Mouse (Mus musculus): ENCODE data around the gene 2010315B03Rik.

The 2010315B03Rik gene

DNA sequence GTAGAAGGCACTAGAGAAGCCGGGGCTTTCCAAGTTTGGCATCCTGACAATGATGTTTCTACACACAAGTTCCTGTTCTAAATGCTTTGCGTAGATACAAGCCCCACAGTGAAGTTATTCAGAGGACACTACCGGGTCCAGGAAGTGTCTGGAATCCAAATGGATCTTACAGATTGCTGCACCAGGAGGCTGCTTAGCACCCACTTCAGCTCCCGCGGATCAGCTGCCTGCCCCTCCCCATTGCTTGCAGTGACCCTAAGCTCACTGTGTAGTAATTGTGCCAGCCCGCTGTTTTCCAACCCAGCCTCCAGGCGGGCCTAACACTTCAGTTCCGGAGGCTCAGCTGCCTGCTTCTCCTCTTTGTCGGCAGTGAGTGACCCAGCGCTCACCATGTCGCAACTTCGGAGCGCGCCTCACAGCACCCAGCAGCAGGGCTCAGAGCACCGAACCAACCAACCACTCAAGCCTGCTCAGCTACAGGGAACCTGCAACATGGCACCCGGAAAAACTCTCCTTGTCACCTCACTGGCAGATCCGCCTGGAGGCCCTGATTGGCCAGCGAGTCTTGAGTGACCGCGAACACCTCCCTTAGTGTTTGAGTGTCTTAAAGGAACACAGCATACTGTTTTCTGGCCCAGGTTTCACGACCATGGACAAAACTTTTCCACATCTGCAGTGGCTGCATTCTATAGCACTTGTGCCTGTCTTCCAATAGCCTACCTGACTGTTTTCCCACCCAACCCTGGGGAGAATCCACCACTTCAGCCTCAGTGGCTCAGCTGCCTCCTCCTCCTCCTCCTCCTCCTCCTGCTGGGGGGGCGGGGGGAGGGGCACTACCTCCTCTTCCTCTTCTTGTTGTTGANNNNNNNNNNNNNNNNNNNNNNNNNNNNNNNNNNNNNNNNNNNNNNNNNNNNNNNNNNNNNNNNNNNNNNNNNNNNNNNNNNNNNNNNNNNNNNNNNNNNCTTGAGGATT lies at the start of gene 2010315B03Rik:
TSS of gene 2010315B03Rik (minus strand) at position 526 of the 972 bp plus-strand sequence.
- peak; percentile 89 to 91 for DNase-seq (ENCODE audit: low spot score in 2 of 2)

DNA sequence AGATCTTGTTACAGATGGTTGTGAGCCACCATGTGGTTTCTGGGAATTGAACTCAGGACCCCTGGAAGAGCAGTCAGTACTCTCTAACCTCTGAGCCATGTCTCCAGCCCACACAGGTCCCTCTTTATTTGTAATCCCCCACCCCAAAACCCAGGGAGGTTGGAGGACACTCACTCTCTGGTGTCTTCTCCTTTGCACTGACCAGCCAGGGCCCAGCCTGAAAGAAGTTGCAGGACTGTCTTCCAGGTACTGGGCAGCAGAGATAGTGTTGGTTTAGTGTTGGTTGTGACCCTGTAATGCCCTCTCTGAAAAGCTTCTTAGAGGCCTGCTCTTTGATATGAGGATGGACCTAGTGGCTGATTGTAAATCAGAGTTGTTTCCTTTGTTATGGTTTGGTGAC lies 994 bp downstream of the 2010315B03Rik start:
- no peak for DNase-seq (ENCODE audit: low spot score in 2 of 2)

DNA sequence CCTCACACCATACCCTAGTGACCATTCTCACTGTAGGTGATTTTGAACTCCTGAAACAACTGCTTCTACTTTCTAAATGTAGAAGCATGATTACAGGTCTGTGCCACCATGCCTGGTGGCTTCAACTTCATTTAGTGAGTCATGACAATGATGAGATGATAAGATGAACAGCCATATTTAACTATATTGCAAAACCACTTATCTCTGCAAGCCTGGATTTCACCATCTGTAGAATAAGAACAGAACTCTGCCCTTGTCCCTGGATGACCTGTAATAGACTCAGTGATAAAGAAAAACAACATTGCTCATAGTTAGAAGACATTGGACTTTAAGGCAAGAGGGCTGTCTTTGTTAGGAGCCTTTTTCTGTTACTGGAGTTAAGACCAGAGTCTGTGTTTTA lies 24.2 kb downstream of the 2010315B03Rik start:
- no peak for DNase-seq (ENCODE audit: low spot score in 2 of 2)

DNA sequence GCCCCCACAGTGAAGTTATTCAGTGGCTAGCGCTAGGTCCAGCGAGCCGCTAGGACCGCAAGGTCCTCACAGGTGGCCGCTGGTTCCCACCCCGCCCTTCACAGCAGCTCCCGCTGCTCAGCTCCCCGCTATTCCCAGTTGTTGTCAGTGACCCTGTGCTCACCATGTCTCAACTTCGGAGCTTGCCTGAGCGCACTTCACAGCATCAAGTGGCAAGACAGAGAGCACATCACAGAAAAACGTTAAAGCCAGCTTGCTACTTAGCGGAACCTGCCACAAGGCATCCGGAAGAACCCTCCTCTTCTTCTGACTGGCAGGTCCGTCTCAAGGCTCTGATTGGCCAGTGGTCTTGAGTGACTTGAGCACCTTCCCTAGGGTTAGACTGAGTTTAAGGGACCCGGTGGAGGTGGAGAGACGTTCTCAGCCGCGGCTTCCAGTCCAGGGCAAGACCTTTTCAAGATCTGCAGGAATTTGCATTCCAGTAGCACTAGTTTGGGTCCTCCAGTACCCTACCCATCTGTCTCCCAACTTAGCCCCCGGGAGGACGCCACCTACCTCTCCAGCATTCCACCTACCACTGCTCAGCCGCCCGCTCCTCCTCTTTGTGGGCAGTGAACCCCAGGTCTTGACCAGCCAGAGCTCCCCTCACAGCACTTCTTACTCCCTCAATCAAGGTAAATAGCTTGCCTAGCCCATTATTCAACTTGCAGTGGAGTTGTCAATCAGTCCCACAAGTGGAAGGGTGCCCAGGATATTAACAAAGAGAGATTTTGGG lies 30.4 kb downstream of the 2010315B03Rik start:
- DNase-seq (ENCODE audit: low spot score in 2 of 2), result peak; percentile 86

DNA sequence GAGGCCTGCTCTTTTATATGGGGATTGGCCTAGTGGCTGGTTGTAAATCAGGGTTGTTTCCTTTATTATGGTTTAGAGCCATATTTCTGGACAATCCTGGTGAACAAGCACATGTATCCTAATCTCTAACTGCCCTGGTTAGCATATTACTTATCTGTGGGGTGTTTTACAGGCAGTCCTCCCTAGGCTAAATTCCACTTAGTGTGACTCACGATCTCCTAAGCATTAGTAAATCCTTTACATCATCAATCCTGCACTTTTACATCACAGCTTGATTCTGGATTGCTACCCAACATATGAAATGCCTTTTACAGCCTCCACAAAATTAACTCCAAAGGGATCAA lies 31.1 kb downstream of the 2010315B03Rik start:
- no peak for DNase-seq (ENCODE audit: low spot score in 2 of 2)

DNA sequence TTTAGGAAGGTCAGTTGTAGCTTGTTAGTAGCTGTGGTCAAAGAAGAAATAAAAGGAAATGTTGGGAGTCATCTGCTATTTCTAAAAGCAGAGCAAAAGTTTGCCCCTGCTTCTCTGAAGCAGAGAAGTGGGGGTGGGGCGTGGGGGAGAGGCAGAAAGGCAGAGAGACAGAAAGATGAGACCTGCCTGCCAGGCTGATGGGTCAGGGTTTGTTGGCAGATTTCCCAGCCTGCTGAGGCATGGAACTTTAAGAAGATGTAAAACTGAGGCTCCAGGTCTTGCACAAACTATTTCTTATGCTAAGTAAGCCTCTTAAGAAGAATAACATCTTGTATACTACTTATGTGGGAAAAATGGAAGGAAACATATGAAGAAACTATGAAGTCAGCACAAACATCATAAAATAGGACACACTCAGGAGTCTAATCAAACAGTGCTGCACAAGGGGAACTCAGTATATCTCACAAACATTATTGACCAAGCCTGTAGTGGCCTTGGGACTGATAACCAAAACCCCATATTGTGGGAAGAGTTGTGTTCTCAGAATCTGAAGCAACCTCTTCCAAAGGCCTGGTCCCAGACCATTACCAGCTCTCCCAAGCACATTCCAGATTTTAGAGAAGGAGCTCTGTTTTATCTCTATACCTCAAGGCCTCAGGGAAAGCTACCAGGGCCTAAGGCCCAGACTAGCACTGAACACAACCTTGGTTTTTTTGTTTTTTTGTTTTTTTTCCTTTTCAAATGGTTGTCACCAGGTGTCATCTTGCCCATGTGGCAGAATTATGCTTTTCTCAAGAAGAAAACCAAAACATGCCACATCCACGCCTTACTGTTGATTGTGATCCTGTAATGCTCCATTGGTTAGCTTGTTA lies 31.7 kb downstream of the 2010315B03Rik start:
- no peak for DNase-seq (ENCODE audit: low spot score in 2 of 2)

DNA sequence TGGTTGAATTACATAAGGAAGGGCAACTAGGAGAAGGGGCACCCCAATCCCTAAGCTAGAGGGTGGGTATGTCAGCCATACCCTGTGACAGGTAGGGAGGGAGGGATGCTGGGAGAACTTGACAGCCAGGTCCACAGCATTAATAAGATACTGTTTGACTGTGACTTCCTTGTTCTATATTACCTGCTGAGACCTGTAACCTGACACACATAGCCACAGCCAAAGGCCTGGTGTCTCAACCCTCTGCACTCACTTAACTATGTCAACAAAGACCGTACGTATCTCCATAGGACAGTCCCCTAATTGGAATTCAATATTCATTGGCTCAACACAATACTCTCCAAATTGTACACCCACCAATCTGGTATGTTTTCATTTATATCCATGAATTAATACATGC lies 33.2 kb downstream of the 2010315B03Rik start:
- no peak for DNase-seq (ENCODE audit: low spot score in 2 of 2)

DNA sequence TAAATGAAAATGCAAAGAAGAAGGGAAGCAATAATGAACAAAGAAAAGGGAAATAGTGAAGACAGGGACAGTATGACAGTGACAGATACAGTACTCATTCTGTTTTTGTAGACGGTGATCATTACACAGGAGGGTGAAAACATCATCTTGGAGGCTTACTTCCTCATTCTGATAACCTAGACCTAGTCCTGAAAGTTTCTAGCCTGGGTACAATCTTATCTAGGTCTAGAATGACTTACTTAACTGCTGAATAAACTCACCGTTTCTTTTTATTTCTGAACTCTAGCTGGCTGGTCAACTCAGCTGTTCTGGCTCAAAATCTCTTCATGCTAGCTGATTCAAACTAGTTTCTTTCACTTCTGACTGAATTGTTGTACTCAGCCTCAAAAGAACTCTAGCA lies 37.4 kb downstream of the 2010315B03Rik start:
- no peak for DNase-seq (ENCODE audit: low spot score in 2 of 2)

DNA sequence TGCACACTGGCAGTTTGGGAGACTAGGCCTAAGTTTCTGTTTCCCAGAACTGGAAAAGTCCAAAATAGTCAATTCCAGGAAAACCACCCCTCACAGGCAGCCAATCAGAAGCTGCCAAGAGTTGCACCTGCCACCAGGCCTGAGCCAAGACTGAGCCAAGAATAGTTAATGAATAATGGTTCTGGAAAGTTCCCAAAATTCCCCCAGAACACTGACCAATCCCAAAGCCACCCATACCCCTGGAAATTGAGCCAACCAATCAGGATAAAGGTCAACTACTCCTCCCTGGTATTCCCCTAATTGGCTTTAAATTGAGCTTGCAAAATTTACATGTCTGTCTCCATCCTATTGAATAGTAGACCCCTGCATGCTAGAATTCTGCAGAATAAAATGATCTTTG lies 39.3 kb downstream of the 2010315B03Rik start:
- no peak for DNase-seq (ENCODE audit: low spot score in 2 of 2)

DNA sequence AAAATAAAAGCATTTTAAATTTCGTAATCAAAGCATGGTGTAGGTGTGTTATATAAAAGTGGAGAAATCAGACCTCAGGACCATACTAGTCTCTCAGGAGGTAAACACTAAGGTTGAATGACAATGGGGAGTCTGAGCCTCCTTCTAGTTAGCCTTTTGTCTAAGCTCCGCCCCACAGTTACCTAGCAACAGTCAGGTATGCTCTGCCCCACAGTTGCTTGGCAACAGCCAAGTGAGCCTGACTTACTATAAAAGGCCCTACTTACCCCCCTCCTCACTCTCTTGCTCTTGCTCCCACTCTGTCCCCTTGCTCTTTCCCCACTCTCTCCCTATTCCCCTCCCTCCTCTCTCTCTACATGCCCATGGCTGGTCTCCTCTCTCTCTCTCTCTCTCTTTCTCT lies 44.6 kb downstream of the 2010315B03Rik start:
- no peak for DNase-seq (ENCODE audit: low spot score in 2 of 2)

DNA sequence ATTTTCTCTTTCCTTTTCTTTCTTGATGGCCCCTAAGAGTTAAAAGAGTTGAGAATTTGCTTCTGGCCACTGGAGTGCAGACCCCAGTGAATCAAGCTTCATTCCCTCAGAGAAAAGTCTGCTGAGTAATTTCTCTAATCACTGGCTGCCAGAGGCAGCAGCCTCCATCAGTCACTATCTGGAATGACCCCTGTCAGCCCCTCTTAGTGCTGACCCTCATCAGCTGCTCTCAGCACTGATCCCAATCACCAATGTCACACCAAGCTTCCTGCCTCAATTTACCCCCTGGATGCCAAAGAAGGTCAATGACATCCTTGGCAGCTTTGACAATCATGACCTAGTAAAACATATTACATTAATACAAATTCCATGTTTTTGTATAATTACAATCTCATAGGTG lies 45.0 kb downstream of the 2010315B03Rik start:
- no peak for DNase-seq (ENCODE audit: low spot score in 2 of 2)

DNA sequence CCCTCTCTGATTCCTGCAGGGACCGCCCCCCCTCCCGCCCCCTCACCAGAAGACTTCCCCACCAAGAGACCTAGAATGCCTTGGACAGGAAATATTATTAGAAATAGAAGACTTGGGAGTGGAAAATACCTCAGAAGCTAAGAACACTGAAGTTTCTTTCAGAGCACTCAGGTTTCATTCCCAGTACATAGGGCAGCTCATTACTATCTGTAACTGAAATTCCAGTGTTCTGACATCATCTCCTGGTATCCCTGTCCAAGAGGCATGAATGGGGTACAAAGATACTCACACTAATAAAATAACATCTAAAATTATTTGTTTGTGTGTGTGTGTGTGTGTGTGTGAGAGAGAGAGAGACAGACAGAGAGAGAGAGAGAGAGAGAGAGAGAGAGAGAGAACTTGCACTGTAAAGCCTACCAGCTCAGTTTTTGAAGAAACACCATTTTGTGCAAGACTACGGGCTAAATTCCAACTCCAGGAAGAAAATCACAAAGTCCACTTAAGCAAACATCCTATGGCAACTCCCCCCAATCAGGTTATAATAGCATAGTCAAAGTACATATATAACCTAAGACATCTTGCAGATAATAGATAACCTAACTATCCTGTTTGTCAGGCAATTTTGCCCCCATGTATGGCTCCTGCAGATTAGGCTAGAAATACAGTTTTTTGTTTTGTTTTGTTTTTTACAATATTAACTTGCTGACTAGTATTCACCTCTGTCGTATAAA lies 49.3 kb downstream of the 2010315B03Rik start:
- DNase-seq (ENCODE audit: low spot score in 2 of 2), result no peak

DNA sequence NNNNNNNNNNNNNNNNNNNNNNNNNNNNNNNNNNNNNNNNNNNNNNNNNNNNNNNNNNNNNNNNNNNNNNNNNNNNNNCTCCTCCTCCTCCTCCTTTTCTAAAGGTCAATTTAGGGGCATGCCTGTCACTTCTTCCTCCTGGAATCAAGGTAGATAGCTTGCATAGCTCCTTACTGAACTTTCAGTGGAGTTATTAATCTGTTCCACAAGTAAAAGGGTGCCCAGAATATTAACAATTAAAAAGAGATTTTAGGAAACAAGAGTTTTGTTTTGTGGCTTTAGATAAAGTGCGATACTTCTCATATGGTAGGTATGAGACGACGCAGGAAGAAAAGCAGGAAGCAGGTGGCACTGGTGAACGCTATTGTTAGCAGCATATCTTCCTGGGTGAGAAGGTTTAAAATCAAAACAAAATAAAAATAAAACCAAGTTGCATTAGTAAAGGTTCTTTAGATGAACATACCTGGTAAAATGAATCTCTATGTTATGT lies 54.4 kb downstream of the 2010315B03Rik start:
- DNase-seq (ENCODE audit: low spot score in 2 of 2), result no peak

DNA sequence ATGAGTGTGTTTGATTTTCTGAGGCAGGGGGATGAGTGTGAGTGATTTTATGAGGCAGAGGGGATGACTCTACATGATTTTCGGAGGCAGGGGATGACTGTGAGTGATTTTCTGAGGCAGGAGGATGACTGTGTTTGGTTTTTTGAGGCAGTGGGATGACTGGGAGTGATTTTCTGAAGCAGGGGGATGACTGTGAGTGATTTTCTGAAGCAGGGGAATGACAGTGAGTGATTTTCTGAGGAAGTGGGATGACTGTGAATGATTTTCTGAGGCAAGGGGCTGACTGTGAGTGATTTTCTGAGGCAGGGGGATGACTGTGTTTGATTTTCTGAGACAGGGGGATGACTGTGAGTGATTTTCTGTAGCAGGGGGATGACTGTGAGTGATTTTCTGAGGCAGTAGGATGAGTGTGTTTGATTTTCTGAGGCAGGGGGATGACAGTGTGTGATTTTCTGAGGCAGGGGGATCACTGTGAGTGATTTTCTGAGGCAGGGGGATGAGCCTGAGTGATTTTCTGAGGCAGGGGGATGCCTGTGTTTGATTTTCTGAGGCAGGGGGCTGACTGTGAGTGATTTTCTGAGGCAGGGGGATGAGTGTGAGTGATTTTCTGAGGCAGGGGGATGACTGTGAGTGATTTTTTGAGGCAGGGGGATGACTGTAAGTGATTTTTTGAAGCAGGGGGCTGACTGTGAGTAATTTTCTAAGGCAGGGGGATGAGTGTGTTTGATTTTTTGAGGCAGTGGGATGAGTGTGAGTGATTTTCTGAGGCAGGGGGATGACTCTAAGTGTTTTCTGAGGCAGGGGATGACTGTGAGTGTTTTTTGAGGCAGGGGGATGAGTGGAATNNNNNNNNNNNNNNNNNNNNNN lies 55.1 kb downstream of the 2010315B03Rik start:
- peak; percentile 45 to 46 for DNase-seq (ENCODE audit: low spot score in 2 of 2)

DNA sequence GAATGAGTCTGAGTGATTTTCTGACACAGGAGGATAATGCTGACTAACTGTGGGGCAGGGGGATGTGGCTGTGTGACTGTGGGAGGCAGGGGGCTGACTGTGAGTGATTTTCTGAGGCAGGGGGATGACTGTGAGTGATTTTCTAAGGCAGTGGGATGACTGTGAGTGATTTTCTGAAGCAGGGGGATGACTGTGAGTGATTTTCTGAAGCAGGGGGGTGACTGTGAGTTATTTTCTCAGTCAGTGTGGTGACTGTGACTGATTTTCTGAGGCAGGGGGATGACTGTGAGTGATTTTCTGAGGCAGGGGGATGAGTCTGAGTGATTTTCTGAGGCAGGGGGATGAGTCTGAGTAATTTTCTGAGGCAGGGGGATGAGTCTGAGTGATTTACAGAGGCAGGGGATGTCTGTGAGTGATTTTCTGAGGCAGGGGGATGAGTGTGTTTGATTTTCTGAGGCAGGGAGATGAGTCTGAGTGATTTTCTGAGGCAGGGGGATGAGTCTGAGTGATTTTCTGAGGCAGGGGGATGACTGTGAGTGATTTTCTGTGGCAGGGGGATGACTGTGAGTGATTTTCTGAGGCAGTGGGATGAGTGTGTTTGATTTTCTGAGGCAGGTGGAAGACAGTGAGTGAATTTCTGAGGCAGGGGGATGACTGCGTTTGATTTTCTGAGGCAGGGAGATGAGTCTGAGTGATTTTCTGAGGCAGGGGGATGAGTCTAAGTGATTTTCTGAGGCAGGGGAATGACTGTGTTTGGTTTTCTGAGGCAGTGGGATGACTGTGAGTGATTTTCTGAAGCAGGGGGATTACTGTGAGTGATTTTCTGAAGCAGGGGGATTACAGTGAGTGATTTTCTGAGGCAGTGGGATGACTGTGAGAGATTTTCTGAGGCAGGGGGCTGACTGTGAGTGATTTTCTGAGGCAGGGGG lies 56.0 kb downstream of the 2010315B03Rik start:
- DNase-seq (ENCODE audit: low spot score in 2 of 2), result peak; percentile 32 to 43

DNA sequence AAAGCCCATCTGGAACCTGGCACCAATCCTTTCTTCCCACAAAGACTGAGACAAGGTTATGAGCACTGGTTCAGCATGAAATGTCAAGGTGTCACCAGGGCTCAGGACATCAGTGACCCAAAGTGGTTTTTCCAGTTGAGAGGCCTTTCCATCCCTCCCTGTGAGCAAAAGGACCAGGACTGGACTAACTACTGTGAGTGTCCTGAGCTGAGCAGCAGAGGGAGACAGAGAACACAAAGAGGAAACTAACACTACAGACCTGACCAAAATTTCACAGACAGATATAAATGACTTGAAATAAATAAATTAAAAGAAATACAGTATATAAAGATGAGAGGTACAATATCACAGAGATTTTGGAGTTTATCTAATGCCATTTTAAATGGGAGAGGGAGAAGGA lies 61.1 kb downstream of the 2010315B03Rik start:
- no peak for DNase-seq (ENCODE audit: low spot score in 2 of 2)
